In the genomic region with DNA sequence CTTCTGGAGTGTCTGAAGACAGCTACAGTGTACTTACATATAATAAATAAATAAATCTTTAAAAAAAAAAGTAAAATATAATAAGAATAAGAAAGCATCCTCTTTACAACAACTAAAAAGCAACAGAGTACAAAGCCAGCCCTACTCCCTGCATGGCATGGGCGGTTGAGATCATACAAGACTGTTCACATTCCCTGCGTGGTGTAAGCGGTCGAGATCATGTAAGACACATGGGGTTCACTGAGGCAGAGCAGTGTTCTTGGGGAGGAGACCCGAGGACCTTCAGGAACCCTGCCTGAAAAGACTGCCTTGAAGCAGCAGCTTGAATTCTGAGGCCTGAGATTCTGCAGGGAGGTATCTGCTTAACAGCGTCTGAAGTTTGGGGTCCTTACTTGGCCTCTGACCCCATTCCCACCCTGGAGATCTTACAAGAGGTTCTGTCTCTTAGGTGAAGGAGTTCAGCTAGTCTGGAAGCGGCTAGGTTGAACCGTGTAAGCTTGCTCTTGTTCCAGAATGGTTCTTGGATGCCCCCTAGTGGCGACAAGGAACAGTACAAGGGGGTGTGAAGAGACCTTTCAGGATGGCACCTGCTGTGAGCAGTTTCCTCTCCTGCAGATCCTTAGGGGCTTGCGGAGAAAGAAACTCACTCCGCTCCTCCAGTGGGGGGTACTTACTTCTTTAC, we compare ENCODE assay signal across 8 mouse cellular contexts. TPM values are rescaled to one million over a fixed set of nuclear protein-coding genes. Genes with fewer than 3 reads are reported as not detected.
DNase-seq lines count a peak whose midpoint lies in the region; ATAC-seq and TF ChIP-seq lines count a peak whose summit lies in the region.

No protein-coding gene starts in this region.

- H3K36me3 ChIP-seq in ES-E14 (ENCODE audit: control insufficient read depth, insufficient read depth, low read length, poor library complexity, severe bottlenecking), result no peaks in the 10 kb centered on the region
- no peaks in the 10 kb centered on the region for H3K36me3 ChIP-seq in forebrain, embryonic 11.5 days (ENCODE audit: control insufficient read depth, insufficient read depth, low read length)
- H3K36me3 ChIP-seq in neural tube, embryonic 15.5 days, result no peaks in the 10 kb centered on the region
- no peaks in the 10 kb centered on the region for H3K36me3 ChIP-seq in thymus, adult 2 months (ENCODE audit: control insufficient read depth, insufficient read depth, low read length)

- peak; percentile 88 for ATAC-seq in forebrain, embryonic 11.5 days (replicated peaks; ENCODE audit: low FRiP score)
- ATAC-seq in neural tube, embryonic 15.5 days (ENCODE audit: low FRiP score), result peak; percentile 58

- H3K4me1 ChIP-seq in ES-E14 (ENCODE audit: control insufficient read depth in 2 of 2, insufficient read depth in 2 of 2, low read length in 2 of 2, poor library complexity in 1 of 2), result peaks cover 5 to 21% of the 10 kb centered on the region in 2 experiments
- H3K4me1 ChIP-seq in forebrain, embryonic 11.5 days (replicated peaks; ENCODE audit: control insufficient read depth, insufficient read depth, low read length), result peaks cover 3% of the 10 kb centered on the region; the same call in 1 of the 2 replicates
- no peaks in the 10 kb centered on the region; the same call in 1 of the 2 replicates for H3K4me1 ChIP-seq in lung, adult 2 months (ENCODE audit: control insufficient read depth, insufficient read depth, low read length)
- peaks cover 12% of the 10 kb centered on the region for H3K4me1 ChIP-seq in neural tube, embryonic 15.5 days
- H3K4me1 ChIP-seq in thymus, adult 2 months (replicated peaks; ENCODE audit: control insufficient read depth, insufficient read depth, low read length), result peaks cover 1% of the 10 kb centered on the region

- 28% methylated on average over 11 of the region's 11 CpGs for WGBS in forebrain, embryonic 11.5 days
- 27% methylated on average over 11 of the region's 11 CpGs for WGBS in lung, adult 2 months
- 32% methylated on average over 11 of the region's 11 CpGs for WGBS in neural tube, embryonic 15.5 days
- 35% methylated on average over 11 of the region's 11 CpGs for WGBS in thymus, adult 2 months

- in situ Hi-C loops in ES-E14 (cut with MboI; ENCODE audit: low sequenced_read_pairs in 2 of 2, unreplicated experiment in 2 of 2), result no loop called here

- no peak overlapping the region for H3K4me2 ChIP-seq in forebrain, embryonic 11.5 days (ENCODE audit: low read depth, low read length, severe bottlenecking)
- 0 out of 2 replicates have a peak overlapping the region, but pooled peaks have one; percentile 17 for H3K4me2 ChIP-seq in neural tube, embryonic 15.5 days

- H3K27ac ChIP-seq in ES-E14 (ENCODE audit: insufficient read depth, low read depth, low read length, poor library complexity, severe bottlenecking), result peak overlapping the region; percentile 92; the same call in 1 of the 2 replicates
- no peak overlapping the region for H3K27ac ChIP-seq in forebrain, embryonic 11.5 days (ENCODE audit: low read depth, low read length)
- H3K27ac ChIP-seq in neural tube, embryonic 15.5 days (replicated peaks), result no peak overlapping the region
- H3K27ac ChIP-seq in thymus, adult 2 months (ENCODE audit: control insufficient read depth, insufficient read depth, low read length), result no peak overlapping the region

- intact Hi-C loops in heart, postnatal 10 days (cut with DNase I), result loop anchor here (1.0 to 10.0 kb wide), 6 partner anchors 43 to 336 kb away; a partner anchor contains a TSS

- peak; percentile 94 for DNase-seq in ES-E14 (ENCODE audit: low read depth, low spot score)
- DNase-seq in c-Kit-positive CD71-positive TER-119-negative erythroid progenitor cells, embryonic 14.5 days (ENCODE audit: low read depth), result peak; percentile 82
- DNase-seq in forebrain, embryonic 11.5 days (ENCODE audit: low spot score), result peak; percentile 84
- DNase-seq in heart, postnatal 10 days, result peak; percentile 89 to 91
- peak; percentile 85 to 88 for DNase-seq in kidney, postnatal 36 days
- DNase-seq in lung, adult 2 months, result peak; percentile 83
- DNase-seq in thymus, adult 2 months, result peak; percentile 82

- peak; percentile 86 for TF ChIP-seq CTCF in lung, adult 2 months (IDR thresholded peaks at IDR 0.05; ENCODE audit: insufficient read depth, low read length)
- TF ChIP-seq CTCF in thymus, adult 2 months (IDR thresholded peaks at IDR 0.05; ENCODE audit: borderline replicate concordance, control insufficient read depth, extremely low read depth, insufficient read depth, low read length, poor library complexity), result no peak

- peak overlapping the region; percentile 54; the same call in 1 of the 2 replicates for H3K9ac ChIP-seq in ES-E14 (ENCODE audit: insufficient read depth, low read depth, low read length, poor library complexity, severe bottlenecking)
- no peak overlapping the region for H3K9ac ChIP-seq in forebrain, embryonic 11.5 days (ENCODE audit: low read length)
- 0 out of 2 replicates have a peak overlapping the region, but pooled peaks have one; percentile 17 for H3K9ac ChIP-seq in neural tube, embryonic 15.5 days (replicated peaks)

- no peak for TF ChIP-seq POLR2A in lung, adult 2 months (IDR thresholded peaks at IDR 0.05; ENCODE audit: borderline replicate concordance, extremely low read depth, low read depth, low read length)
- TF ChIP-seq POLR2A in thymus, adult 2 months (IDR thresholded peaks at IDR 0.05; ENCODE audit: control insufficient read depth, extremely low read depth, insufficient read depth, low read length, poor library complexity), result no peak

- H3K27me3 ChIP-seq in forebrain, embryonic 11.5 days (ENCODE audit: control insufficient read depth, insufficient read depth, low read length), result no peaks in the 10 kb centered on the region
- no peaks in the 10 kb centered on the region for H3K27me3 ChIP-seq in neural tube, embryonic 15.5 days (replicated peaks)
- H3K27me3 ChIP-seq in thymus, adult 2 months (ENCODE audit: control insufficient read depth, insufficient read depth, low read length), result no peaks in the 10 kb centered on the region

- no peak overlapping the region for H3K4me3 ChIP-seq in ES-E14 (ENCODE audit: insufficient read depth in 1 of 2, low read depth in 1 of 2, low read length in 2 of 2, poor library complexity in 1 of 2, severe bottlenecking in 1 of 2)
- no peak overlapping the region for H3K4me3 ChIP-seq in forebrain, embryonic 11.5 days (ENCODE audit: low read depth, low read length)
- H3K4me3 ChIP-seq in lung, adult 2 months (replicated peaks; ENCODE audit: extremely low read depth, low read depth, low read length), result no peak overlapping the region
- no peak overlapping the region for H3K4me3 ChIP-seq in neural tube, embryonic 15.5 days (replicated peaks)
- no peak overlapping the region for H3K4me3 ChIP-seq in thymus, adult 2 months (ENCODE audit: control insufficient read depth, insufficient read depth, low read length)

- H3K9me3 ChIP-seq in ES-E14 (ENCODE audit: control insufficient read depth, insufficient read depth, low read depth, low read length), result no peaks in the 10 kb centered on the region
- H3K9me3 ChIP-seq in forebrain, embryonic 11.5 days (ENCODE audit: control insufficient read depth, low read length), result no peaks in the 10 kb centered on the region
- no peaks in the 10 kb centered on the region for H3K9me3 ChIP-seq in neural tube, embryonic 15.5 days (replicated peaks)

TF ChIP-seq in ES-E14, 5 proteins besides CTCF, POLR2A, EP300 and RAD21:
- TF ChIP-seq ZC3H11A (IDR thresholded peaks at IDR 0.05; ENCODE audit: borderline replicate concordance, low read depth, low read length), result peak; percentile 88
- no peak for TF ChIP-seq ZNF384 (IDR thresholded peaks at IDR 0.05; ENCODE audit: low read depth, low read length)

RNA-seq across cellular contexts. Expression of a gene that starts 6.1 kb away (rescaled TPM):
- 4,130 and 4,285 TPM in 2 replicates for total RNA-seq in ES-E14 (2012; rRNA removed)
- 423 and 468 TPM in 2 replicates for polyA plus RNA-seq in forebrain, embryonic 11.5 days (2014; fragmentation: Nextera tagmentation; extraction: Ambion mirVana)
- total RNA-seq in heart, postnatal 10 days (2021), result 100 to 1,000 TPM; 575 to 597 TPM
- 2,052 and 2,661 TPM in 2 replicates for polyA plus RNA-seq in lung, adult 2 months (2012; rRNA removed)
- 382 and 405 TPM in 2 replicates for polyA plus RNA-seq in neural tube, embryonic 15.5 days (2015; fragmentation: Nextera tagmentation; extraction: Ambion mirVana)
- polyA plus RNA-seq in thymus, adult 2 months (2012; rRNA removed), result 3,034 and 4,273 TPM in 2 replicates

RNA-seq across cellular contexts. Expression of a gene that starts 22.2 kb away (rescaled TPM):
- total RNA-seq in ES-E14 (2012; rRNA removed), result 13.4 and 15.5 TPM in 2 replicates
- polyA plus RNA-seq in forebrain, embryonic 11.5 days (2014; fragmentation: Nextera tagmentation; extraction: Ambion mirVana), result 16.8 and 18.7 TPM in 2 replicates
- total RNA-seq in heart, postnatal 10 days (2021), result 10 to 100 TPM; 16.5 to 16.7 TPM
- 22.7 and 28.2 TPM in 2 replicates for polyA plus RNA-seq in lung, adult 2 months (2012; rRNA removed)
- 21.2 and 25.6 TPM in 2 replicates for polyA plus RNA-seq in neural tube, embryonic 15.5 days (2015; fragmentation: Nextera tagmentation; extraction: Ambion mirVana)
- polyA plus RNA-seq in thymus, adult 2 months (2012; rRNA removed), result 25.7 and 27.3 TPM in 2 replicates

RNA-seq across cellular contexts. Expression of a gene that starts 25.4 kb away (rescaled TPM):
- total RNA-seq in ES-E14 (2012; rRNA removed), result 291 and 497 TPM in 2 replicates
- polyA plus RNA-seq in forebrain, embryonic 11.5 days (2014; fragmentation: Nextera tagmentation; extraction: Ambion mirVana), result 5.9 and 7.8 TPM in 2 replicates
- total RNA-seq in heart, postnatal 10 days (2021), result 10 to 100 TPM; 44.6 to 46.5 TPM
- polyA plus RNA-seq in lung, adult 2 months (2012; rRNA removed), result 145 and 148 TPM in 2 replicates
- polyA plus RNA-seq in neural tube, embryonic 15.5 days (2015; fragmentation: Nextera tagmentation; extraction: Ambion mirVana), result 1.2 and 4.4 TPM in 2 replicates
- 9.2 and 13.1 TPM in 2 replicates for polyA plus RNA-seq in thymus, adult 2 months (2012; rRNA removed)

RNA-seq across cellular contexts. Expression of a gene that starts 38.6 kb away (rescaled TPM):
- 0.54 and 1.4 TPM in 2 replicates for total RNA-seq in ES-E14 (2012; rRNA removed)
- 0.08 TPM in 1 of 2 replicates, not detected in the other for polyA plus RNA-seq in forebrain, embryonic 11.5 days (2014; fragmentation: Nextera tagmentation; extraction: Ambion mirVana)
- total RNA-seq in heart, postnatal 10 days (2021), result not detected
- 1.4 and 2.3 TPM in 2 replicates for polyA plus RNA-seq in lung, adult 2 months (2012; rRNA removed)
- 0.40 TPM in 1 of 2 replicates, not detected in the other for polyA plus RNA-seq in neural tube, embryonic 15.5 days (2015; fragmentation: Nextera tagmentation; extraction: Ambion mirVana)
- 0.36 and 0.59 TPM in 2 replicates for polyA plus RNA-seq in thymus, adult 2 months (2012; rRNA removed)

Comparison
In these comparisons a context has a peak if more than half of its experiments do, and no peak if none do; other contexts are left out.
1. RNA of a gene that starts 25.4 kb away (polyA plus RNA-seq): 145 to 148 TPM in lung, adult 2 months; 9.2 to 13.1 TPM in thymus, adult 2 months, 5.9 to 7.8 TPM in forebrain, embryonic 11.5 days and 1.2 to 4.4 TPM in neural tube, embryonic 15.5 days; every median in the first group is over 10 times any median in the second.
2. Peak in every context shown above with its lines, with median percentiles within 50 percentile points of each other: DNase-seq.